Mouse (Mus musculus): ENCODE data around the gene Gm26920. TPM values are rescaled to one million over a fixed set of nuclear protein-coding genes. Genes with fewer than 3 reads are reported as not detected.
A peak's percentile ranks its signal among the peaks of the same experiment; 100 is the strongest.
"Not testable (repeated sequence)": the region's sequence is repeated elsewhere in the genome, so short reads cannot be mapped to it uniquely, and the experiment has no call there.

Gene Gm26920
- 0.15 and 0.17 TPM in 2 replicates for polyA plus RNA-seq (2012; rRNA removed)

GRCm38 (mm10) chr7:30090092-30090969 is at the start of gene Gm26920, which contains the start of gene Zfp566:
Gene Gm26920 (minus strand): TSS chr7:30090410.
Gene Zfp566 (minus strand): TSS chr7:30090527.
- DNase-seq (ENCODE audit: low spot score): peak; percentile 88

GRCm38 (mm10) chr7:30136826-30137225 is 46.6 kb upstream of the Gm26920 start:
- no peak for DNase-seq (ENCODE audit: low spot score)

DNA sequence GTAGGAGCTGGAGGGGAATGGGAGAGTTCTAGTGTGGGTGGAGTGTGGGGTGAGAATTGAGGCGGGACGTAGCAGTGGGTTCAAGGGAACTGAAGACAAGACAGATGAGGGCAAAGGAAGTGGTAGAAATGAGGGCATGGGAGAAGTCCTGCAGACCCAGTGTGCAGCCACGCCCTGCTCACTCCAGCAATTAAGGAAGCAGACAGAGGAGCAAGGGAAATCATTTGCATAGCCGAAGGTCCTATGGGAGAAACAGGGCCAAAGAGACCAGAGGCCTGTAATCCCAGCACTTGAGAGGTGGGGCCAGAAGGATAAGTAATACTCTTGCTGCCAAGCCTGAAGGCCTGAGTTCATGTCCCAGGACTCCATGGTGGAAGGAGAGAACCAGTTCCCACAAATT is 42.2 kb upstream of the Gm26920 start:
- no peak for DNase-seq (ENCODE audit: low spot score)

DNA sequence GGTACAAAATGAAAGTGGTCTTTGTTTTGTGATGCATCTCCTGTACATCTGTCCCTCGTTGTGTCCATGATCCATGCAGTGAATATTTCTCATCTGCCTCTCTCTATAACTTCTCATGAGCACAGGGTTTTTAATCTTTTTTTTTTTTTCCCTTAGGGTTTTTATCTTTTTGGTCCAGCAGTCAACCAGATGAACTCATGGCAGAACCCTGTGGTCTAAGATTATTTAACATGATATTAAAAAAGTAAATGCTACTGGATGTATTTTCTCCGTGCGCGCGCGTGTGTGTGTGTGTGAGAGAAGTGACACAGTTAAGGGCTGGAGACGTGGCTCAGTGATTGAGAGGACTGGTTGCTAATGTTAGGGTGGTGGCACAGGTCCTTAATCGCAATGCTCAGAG is 39.7 kb upstream of the Gm26920 start:
- no peak for DNase-seq (ENCODE audit: low spot score)

- no peak for DNase-seq (ENCODE audit: low spot score)
These were observed 31.9 kb upstream of the Gm26920 start for GRCm38 (mm10) chr7:30122188-30122530.

DNA sequence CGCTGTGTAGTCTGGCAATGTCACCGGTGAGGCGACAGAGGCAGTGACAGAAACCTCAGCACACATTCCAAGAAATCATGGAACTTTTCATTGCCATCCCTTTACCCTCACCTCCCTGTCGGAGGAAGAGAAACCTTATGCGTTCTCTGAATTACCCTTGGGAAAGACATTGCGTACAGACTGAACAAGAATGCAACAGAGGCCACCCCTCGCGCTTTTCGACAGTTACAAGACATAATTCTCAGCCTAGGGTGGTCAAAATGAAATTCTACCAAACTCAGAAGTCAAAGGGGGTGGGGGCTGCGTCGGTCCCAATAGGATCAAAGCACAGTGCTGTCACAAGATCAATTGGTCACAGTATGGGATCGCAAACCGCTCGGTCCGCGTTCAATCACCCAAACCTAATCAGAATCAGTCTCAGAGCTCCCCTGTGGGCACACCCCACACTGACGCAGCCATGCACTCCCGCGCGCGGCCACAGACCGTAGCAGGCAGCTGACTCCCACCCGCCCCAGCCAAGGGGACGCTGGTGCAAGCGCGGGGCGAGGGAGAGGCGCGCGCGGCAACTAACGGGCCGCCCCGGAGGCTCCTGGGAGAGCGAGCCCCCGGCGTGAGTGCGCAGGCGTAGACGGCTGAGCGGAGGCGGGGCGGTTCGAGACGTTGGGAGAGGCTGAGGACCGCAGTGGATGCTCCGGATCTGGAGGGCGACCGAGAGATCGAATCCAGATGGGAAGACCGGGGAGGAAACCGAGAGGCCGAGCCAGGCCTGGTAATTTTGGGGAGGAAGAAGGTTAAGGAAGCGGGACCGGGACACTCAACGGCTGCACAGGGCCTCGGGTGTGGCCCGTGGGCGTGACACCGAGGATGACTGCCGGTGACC is 31.3 kb upstream of the Gm26920 start, which contains the start of gene Zfp382:
Gene Zfp382 (plus strand): TSS at position 635 of the 880 bp plus-strand sequence.
- DNase-seq (ENCODE audit: low spot score): peak; percentile 73

- DNase-seq (ENCODE audit: low spot score): not testable (repeated sequence)
These were observed 27.7 kb upstream of the Gm26920 start for GRCm38 (mm10) chr7:30117935-30118334.

DNA sequence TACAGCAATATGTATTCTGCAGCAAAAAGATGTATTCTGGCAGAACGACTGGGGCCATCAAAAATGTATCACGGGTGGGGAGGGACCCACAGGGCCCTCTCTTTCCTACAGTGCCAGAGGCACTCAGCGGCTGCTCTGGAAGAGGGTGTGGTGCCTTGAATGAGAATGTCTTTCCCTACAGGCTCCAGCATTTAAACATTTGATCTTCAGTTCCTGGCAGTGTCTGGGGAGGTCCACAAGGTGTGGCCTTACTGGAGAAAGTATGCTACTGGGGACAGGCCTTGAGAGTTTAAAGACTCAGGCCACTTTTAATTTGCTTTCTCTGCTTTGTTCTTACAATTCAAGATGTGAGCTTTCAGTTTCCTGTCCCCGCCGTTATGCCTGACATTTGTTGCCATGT is 25.9 kb upstream of the Gm26920 start:
- DNase-seq (ENCODE audit: low spot score): no peak

GRCm38 (mm10) chr7:30099297-30099696 is 9.1 kb upstream of the Gm26920 start:
- DNase-seq (ENCODE audit: low spot score): no peak

- DNase-seq (ENCODE audit: low spot score): no peak
These were observed 5.4 kb upstream of the Gm26920 start for GRCm38 (mm10) chr7:30095551-30096125.

DNA sequence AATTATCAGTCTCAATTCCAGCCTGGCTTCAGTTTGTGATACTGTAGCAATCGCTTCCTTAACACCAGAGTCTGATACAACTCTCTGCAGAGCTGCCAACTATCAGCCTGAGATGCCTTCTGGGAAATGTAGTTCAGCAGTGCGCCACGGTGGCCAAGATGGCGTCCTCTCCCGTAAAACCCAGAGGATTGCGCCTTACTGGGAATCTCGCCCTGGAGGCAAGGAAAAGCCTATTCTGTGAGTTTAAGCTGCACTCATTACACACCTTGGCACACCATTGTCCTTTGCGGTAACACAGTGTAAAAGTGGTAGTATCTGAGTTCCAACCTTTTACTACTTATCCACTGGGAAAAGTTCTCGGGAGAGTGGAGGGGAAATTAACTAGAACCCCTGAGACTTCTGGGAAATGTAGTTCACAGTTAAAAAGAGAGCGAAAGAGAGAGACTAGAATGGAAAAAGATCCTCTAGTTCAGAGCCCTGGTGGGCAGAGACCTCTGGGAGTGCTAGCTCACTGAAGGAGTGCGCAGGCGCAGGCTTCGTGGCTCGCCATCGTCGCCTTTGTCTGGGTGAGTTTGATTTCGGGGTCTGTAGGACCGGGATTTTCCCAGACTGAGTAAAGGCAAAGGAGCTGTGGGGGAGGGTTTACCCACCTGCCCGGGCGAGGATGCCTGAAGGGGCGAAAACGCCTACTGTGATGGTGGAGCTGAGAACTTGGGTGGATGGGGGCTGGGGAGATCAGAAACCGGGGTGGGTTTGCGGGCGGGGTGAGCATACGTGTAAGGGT is 4.6 kb upstream of the Gm26920 start, which contains the start of gene Zfp260:
Gene Zfp260 (plus strand): TSS at position 132 of the 784 bp plus-strand sequence.
- DNase-seq (ENCODE audit: low spot score): peak; percentile 76

DNA sequence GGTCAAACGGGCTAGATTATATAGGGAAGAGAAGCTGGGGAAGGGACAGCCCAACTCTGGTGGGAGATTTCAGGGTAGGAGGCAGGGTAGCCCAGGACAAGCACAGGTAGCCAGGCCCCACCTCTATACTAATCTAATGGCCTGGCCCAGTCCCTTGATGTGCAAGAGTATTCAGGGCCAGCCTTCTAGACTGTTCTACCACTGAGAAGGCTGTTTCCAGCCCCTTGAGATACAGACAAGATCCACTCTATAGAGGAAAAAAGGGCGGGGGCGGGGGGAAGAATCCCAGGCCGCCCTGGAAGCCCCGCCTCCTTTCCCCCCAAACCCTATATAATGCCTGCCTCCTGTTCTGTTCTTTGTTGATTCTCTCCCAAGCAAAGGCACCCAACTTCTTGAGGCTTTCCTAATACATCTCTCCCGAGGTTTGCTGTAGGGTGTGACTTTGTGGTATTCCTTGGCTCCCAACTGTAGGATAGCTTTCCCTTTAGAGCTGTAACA is 3.8 kb upstream of the Gm26920 start:
- DNase-seq (ENCODE audit: low spot score): no peak

DNA sequence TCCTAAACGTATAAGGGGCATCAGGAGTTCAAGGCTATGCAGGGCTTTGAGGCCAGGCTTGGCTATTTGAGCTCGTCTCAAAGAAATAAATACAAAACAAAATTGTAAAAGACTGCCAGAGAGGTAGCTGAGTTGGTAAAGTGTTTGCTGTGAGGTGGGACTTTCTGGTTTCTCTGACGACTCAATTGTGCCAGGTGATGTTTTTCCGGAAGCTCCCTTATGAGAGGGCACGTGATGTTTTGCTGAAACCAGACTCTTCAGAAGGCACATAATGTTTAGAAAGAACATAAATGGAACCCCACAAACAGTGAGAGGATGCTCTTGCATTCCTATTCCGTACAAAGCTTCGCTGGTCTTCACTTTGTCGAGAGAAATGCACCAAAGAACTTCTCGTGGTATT is 2.5 kb upstream of the Gm26920 start:
- DNase-seq (ENCODE audit: low spot score): no peak

DNA sequence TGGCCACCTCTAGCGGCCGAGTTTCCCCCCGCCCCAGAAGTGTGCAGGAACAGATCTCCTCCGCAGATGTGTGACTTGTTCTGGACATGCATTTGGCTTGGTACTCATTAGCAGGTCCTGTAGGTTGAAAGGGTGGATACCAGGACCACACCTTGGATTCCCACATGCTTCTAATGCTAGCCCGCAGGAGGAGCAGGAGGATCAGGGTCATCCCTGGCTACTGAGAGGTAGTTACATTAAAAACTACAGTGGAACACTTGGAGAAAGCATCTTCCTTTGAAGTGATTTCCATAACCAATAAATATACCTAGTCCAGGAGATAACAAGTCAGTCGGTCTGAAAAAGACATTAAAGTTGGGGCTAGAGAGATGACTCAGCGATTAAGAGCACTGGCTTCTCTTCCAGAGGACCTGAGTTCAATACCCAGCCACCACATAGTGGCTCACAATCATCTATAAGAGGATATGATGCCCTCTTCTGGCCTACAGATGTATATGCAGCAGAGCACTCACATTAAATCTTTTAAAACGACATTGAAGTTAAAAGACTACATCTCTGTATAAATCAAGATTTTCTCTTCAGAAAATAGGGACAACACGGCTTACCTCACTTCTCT is 868 bp upstream of the Gm26920 start:
- no peak for DNase-seq (ENCODE audit: low spot score)

GRCm38 (mm10) chr7:30089405-30089804 is 805 bp downstream of the Gm26920 start:
- DNase-seq (ENCODE audit: low spot score): no peak

GRCm38 (mm10) chr7:30086524-30086923 is 3.7 kb downstream of the Gm26920 start:
- no peak for DNase-seq (ENCODE audit: low spot score)

DNA sequence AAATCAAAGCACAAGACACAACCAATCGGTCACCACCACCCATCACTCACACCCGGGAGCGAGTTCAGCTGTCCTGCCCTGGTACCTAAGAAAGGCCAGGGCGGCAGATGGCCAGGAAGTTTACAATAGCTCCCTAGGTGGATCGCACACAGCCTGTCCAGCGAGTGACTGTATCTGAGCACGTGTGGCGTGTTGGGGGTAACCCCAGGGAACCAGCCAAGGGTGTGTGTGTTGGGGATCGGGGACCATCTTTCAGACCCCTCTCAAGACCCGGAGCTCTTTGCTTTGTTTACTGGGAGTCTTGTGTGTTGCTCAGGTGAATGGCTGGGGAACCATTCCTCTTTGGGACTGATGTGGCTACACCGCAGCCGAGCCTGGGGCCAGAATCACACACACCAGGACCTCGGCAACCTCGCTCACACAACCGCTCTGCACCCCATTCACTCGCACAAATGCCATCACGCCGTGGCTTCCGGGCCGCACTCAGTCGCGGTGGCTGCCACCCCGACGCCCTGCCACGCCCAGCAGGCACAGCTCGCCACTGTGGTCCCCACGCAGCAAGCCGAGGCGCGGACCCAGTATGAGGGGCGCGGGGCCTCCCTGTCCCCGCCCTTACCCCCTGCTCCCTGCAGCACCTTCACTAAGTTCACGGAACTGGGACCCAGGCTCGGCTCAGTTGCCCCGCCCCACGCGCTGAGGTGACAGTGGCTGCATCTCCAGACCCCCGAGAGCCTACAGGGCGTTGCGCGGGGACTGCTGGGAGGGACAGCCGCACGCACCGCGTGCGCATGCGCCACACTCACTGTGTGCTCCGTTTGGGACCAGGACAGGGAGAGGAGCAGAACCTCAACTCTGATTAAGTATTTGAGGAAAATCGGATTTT is 17.8 kb downstream of the Gm26920 start, which contains the start of gene Zfp82:
Gene Zfp82 (minus strand): TSS at position 755 of the 883 bp plus-strand sequence.
- peak; percentile 67 for DNase-seq (ENCODE audit: low spot score)

DNA sequence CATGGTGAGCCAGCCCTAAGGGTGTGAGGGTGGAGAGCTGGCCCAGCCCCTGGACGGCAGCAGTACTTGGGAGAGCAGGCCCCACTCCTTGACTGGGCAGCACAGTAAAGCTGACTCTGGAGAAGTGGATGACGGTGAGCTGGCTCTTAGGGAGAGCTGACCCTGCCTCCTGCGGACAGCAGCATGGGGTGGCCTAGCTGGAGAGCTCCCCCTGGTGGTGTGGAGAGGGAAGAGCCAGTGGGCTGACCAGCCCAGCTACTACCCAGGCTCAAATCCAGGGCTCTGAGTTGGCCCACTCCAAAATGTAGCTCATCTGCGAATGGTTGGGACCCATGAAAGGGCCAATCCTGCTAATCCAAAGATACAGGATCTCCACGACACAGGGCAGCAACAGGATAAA is 25.6 kb downstream of the Gm26920 start:
- DNase-seq (ENCODE audit: low spot score): no peak

GRCm38 (mm10) chr7:30062478-30062877 is 27.7 kb downstream of the Gm26920 start:
- no peak for DNase-seq (ENCODE audit: low spot score)

Data from urinary bladder, adult 2 months (tissue).